Mouse (Mus musculus) cerebellum, adult 2 months (tissue): ENCODE measurements around the gene Adap2.

ENCODE experiments used
- CTCF ChIP-seq: fragments of 200-500 bp; IDR thresholded peaks from 2 replicates; pipeline ENCODE4 v1.5.1; 2011; ENCODE audit warnings: low read depth, mild to moderate bottlenecking, control low read depth, low read length, moderate library complexity, borderline replicate concordance; ENCODE audit not compliant: insufficient read depth
- POLR2A ChIP-seq: fragments of 200-500 bp; IDR thresholded peaks from 2 replicates; pipeline ENCODE4 v1.6.1; 2011; ENCODE audit warnings: low read length, control low read depth, borderline replicate concordance; ENCODE audit not compliant: insufficient read depth

GRCm38 (mm10) chr11:80159018-80159417 is 5.1 kb downstream of the Adap2 start:
- TF ChIP-seq POLR2A = no peak
- no peak for TF ChIP-seq CTCF
